Mouse (Mus musculus) thymus, postnatal 4 days (tissue): ENCODE results near the gene Myh9.
"Not testable (repeated sequence)": the region's sequence is repeated elsewhere in the genome, so short reads cannot be mapped to it uniquely, and the experiment has no call there.

ENCODE experiments used
- DNase-seq: peaks from one replicate; pipeline ENCODE4 v3.0.0; 2021

Gene Myh9

DNA sequence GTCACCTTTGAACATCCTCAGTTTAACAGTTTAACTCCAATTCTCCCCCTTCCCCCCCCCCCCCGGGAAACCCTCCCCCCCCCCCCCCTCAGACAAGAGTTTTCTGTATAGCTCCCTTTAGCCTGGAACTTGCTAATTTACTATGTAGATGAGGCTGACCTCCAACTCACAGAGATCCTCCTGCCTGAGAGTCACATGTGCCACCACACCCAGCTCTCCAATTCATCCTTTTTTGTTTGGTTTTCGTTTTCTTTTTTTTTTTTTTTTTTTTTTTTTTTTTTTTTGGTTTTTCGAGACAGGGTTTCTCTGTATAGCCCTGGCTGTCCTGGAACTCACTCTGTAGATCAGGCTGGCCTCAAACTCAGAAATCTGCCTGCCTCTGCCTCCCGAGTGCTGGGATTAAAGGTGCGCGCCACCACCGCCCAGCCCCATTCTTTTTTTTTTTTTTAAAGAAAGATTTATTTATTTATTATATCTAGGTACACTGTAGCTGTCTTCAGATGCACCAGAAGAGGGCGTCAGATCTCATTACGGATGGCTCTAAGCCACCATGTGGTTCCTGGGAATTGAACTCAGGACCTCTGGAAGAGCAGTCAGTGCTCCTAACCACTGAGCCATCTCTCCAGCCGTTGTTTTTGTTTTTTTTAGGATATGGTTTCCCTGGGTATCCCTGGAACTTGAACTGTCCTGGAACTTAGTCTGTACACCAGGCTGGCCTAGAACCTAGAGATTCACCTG lies 25.4 kb upstream of the Myh9 start:
- not testable (repeated sequence) for DNase-seq

DNA sequence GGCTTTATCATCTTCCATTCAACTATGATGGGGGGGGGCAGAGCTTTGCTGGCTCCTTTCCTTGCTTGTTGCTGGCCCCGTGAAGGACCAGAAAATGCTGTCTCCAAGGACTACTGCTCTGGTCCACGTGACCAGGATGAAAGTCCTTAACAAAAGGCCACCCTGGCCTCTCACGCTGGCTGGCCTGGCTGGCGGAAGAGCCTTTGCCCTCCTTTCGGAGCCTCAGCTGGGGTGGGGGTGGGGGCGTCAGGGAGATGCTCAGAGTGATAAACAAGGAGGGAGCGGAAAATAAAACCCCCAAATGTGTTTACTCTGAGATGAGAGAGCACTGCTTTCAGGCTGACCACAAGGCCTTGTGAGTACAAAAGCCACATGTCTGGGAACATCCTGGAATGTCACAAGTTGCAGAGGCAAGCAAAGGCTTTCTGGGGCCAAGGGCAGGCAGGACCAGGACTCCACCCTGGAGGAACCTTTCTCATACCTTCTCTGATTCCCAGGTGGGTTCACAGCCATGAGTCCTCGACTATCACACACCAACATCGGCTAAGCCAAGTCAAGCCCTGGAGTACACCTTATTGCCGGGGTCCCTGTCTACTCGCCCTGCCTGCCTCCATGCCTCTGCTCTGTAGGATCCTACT lies 24.7 kb upstream of the Myh9 start:
- no peak for DNase-seq

- no peak for DNase-seq
These were observed 22.2 kb upstream of the Myh9 start for GRCm38 (mm10) chr15:77864063-77864758.

- DNase-seq, result no peak
These were observed 21.3 kb upstream of the Myh9 start for GRCm38 (mm10) chr15:77862991-77863972.

- no peak for DNase-seq
These were observed 18.2 kb upstream of the Myh9 start for GRCm38 (mm10) chr15:77860081-77860665.

- DNase-seq, result peak; percentile 74
These were observed 15.7 kb upstream of the Myh9 start for GRCm38 (mm10) chr15:77857662-77858156.

DNA sequence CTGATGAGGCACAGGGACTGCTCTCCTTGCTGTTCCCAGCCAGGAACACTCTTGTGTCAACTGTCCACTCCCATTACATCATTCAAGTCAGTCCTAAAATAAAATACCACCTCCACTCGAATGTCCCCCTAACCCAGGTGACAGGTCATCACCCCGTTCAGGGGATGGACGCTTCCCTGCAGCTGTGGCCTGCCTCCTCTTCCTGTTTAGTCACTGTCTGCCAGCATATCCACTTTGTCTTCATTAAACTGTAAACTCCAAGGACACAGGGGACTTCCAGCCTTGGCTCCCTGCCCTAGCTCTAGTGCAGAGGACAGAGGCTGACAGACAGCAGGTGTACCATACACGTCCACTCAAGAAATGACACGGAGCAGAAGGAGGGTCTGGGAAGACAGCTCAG lies 14.6 kb upstream of the Myh9 start:
- DNase-seq, result no peak

DNA sequence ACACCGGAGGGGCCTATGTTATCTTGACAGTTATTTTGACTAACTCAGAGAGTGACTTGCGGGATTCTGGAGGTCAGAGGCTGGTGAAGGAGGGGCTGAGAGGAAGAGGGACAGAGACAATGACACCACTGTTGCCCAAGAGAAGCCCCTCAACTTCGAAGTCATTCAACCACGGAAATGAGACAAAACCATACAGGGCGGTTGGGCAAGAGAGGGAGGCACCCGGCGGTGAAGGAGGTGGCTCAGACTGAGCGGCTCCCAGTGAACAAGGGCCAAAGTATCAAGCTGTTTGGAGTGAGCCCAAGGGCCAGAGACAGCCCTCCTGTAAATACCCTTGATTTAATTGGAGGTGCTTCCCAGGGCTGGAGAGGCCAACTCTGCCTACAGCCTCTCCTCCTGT lies 13.3 kb upstream of the Myh9 start:
- no peak for DNase-seq

DNA sequence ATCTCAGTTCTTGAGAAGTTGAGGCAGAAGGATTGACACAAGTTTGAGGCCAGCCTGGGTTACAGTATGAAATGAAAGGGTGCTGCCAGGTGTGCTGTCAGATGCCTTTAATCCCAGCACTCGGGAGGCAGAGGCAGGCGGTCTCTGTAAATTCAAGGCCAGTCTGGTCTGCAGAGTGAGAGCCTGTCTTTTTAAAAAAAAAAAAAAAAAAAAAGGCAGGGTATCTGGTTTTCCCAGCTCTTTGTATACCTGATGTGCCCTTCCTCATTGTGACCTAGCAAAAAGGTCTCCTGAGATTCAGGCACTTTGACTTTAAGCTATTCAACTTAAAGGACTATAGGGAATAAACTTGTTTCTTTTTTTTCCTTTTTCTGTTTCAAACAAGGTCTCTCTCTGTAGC lies 10.0 kb upstream of the Myh9 start:
- DNase-seq, result no peak

GRCm38 (mm10) chr15:77851136-77851535 lies 9.2 kb upstream of the Myh9 start:
- peak; percentile 65 for DNase-seq

DNA sequence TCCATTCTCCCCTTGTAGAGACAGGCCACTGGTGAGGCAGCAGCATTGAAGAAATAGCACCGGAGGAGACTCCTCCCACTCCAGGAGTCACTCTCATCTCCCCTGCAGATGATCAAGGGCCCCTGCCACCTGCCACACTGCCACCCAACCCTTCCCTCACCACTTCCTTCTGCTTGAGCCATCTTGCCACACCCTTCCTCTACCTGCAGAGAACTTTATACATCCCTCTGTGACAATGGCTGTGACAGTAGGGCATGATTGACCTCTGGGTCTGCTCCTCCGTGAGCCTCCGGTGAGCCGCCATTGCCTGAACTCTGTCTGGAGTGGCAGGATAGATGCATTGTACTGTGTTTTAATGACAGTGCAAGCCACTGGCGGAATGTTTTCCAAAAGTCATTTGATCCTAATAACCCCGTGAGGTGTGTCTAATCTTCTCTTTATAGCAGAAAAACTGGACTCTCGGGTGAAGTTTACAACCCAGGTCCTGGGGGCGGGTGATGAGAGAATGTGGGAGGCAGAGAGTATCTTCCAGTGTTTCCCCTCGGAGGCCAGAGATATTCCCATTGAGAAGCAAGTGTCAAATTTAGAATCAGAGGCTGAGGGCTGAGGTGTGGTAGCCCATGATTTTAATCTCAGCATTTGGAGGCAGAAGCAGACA lies 7.7 kb upstream of the Myh9 start:
- DNase-seq, result peak; percentile 75

- no peak for DNase-seq
These were observed 7.1 kb upstream of the Myh9 start for GRCm38 (mm10) chr15:77849039-77849436.

GRCm38 (mm10) chr15:77848415-77849038 lies 6.6 kb upstream of the Myh9 start:
- no peak for DNase-seq

DNA sequence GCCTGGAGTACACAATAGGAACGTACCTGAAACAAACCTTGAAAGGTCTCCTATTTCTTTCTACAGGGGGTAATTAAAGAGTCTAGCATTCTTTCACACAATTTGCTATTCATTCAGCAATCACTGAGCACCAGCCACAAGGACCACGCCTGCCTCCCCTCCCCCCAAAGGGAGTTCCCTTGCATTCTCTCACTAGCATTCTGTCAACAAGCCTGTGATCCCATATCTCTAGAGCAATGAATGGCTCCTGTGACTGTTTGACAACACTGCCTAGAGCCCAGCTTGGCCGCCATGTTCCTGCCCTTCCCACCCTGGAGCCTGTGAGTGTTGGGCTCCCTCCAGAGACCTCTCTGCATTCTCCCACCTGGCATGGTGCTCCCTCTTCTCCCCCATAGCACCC lies 5.9 kb upstream of the Myh9 start:
- no peak for DNase-seq

DNA sequence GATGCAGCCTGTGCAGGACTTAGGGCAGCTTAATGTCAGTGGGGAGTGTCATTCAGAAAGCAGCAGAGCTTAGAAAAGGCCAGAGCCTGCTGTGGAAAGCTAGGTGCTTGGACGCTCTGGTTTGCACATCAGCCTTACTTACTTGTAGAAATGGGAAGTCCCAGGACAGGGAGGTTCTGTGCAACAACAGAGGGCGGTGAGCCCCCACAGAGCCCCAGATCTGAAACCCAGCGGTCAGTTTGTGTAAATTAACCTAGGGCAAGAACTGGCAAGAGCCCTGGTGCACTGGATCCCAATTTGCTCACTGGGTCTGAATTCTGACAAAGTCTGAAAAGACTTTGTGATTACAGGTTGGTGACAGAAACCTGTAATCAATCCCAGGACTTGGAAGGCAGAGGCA lies 5.1 kb upstream of the Myh9 start:
- no peak for DNase-seq

GRCm38 (mm10) chr15:77845931-77846595 lies 4.1 kb upstream of the Myh9 start:
- DNase-seq, result not testable (repeated sequence)

- DNase-seq, result no peak
These were observed 3.1 kb upstream of the Myh9 start for GRCm38 (mm10) chr15:77844955-77845635.

DNA sequence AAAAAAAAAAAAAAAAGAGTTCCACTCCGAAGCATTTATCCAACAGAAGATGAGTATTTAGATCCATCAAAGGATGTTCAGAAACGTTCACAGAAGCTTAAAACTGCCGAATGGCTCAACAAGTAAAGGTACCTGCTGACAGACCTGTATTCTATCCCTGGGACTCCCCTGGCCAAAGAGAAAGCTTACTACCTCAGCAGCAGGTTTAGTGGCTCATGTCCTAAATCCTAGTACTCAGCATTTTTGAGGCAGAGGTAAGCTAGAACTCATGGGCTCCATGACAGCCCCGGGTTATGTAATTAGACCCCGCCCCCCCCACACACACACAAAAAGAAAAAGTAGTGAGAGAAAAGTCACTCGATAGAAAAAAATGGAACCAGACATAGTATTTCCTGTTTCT lies 2.1 kb upstream of the Myh9 start:
- no peak for DNase-seq

DNA sequence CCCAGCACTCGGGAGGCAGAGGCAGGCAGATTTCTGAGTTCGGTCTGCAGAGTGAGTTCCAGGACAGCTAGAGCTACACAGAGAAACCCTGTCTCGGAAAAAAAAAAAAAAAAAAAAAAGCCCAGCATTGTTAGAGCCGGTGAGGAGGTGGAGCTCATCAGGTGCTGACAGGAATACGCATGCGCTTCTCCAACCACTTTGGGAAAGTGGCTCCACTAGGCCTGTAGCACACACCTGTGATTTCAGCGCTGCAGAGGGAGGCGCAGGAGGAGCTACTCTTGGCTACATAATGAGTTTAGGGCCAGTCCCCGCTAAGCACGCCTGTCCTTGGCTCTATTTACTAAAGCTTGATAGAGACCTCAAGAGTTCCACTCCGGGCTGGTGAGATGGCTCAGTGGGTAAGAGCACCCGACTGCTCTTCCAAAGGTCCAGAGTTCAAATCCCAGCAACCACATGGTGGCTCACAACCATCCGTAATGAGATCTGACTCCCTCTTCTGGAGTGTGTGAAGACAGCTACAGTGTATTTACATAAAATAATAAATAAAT lies 1.6 kb upstream of the Myh9 start:
- DNase-seq, result not testable (repeated sequence)

GRCm38 (mm10) chr15:77843046-77843445 lies 1.1 kb upstream of the Myh9 start:
- no peak for DNase-seq
